Mouse (Mus musculus) adrenal gland, postnatal 25 days (tissue): Measurements from ENCODE around the gene Prss34. TPM values are rescaled to one million over a fixed set of nuclear protein-coding genes. Genes with fewer than 3 reads are reported as not detected.
A peak's percentile ranks its signal among the peaks of the same experiment; 100 is the strongest.

ENCODE experiments used
- DNase-seq: peaks from one replicate; pipeline ENCODE4 v3.0.0; 2021; ENCODE audit warnings: mixed read lengths
- total RNA-seq: library from RNA; stranded (reverse); gene quantifications from 2 replicates; pipeline ENCODE4 v1.2.3, GENCODE M21; 2021

Prss34 gene
- total RNA-seq, 1 experiment from 2014 or later: 0.27 TPM

DNA sequence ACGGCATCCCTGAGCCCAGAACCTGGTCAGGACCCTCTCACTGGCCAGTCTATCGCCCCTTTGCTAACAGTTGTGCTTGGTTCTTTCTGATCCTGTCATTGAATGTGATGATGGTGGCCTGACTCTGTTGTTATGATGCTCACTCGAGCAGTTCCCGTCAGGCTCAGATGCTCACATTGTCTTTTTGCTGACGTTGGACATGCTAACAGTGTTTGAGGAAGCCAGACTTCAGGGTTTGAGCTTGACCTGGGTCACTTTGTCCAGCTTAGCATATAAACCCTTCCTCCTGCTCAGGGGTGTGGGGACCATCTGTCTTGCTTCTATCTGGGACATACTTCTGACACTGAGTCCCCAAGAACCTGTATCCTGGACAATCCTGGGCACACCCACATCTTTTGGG, 20.2 kb downstream of the Prss34 start, which contains the start of gene Prss29:
Prss29 (plus strand) TSS at position 301 of the 400 bp plus-strand sequence.
- DNase-seq: no peak

DNA sequence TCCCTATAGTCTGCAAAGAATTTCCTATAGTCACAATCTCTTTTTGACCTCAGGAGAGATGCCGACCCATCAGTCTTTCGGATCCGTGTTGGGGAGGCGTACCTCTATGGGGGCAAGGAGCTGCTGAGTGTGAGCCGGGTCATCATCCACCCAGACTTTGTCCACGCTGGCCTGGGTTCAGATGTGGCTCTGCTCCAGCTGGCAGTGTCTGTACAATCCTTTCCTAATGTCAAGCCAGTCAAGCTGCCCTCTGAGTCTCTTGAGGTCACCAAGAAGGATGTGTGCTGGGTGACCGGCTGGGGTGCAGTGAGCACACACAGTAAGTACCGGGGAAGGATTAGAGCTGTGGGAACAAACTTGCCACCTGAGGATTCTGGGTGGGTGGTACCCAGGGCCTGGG, 22.6 kb downstream of the Prss34 start:
- DNase-seq: no peak

DNA sequence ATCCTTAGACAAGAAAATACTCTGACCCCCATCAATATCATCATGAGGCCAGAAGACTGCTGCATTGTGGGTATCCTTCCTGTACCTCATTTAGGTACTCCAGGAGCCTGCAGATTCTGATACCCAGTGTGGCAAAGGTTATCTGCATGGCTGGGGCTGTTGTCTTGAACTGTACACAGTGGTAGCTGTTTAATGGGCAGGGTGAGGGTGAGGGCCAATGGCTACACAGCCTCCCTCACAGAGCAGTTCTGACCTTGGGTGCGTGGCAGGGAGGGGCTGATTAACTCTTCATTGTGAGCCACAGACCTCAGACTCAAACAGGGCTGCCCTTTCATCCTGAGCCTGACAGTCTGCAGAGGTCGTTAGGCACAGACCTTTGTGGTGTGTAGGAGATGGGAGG, 24.7 kb downstream of the Prss34 start:
- no peak for DNase-seq

DNA sequence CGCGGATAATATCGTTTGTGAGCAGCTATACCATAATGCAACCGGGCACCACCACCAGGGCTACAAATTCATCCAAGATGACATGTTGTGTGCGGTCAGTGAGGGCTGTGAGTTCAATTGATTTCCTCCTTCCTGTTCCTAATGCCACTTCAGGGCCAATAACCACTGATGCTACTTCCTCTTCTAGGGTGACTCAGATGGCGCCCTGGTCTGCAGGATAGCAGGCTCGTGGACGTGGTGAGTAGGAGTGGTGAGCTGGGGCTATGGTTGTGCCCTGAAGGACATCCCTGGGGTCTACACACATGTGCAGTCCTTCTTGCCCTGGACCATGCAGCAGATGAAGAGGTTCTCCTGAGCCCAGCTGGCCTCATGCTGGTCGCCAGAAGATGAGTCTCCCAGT, 34.1 kb downstream of the Prss34 start:
- DNase-seq: no peak

- peak; percentile 72 for DNase-seq
These were observed 35.7 kb downstream of the Prss34 start for GRCm38 (mm10) chr17:25333943-25334342.

- no peak for DNase-seq
These were observed 40.0 kb downstream of the Prss34 start for GRCm38 (mm10) chr17:25338218-25338617.

- DNase-seq: no peak
These were observed 41.8 kb downstream of the Prss34 start for GRCm38 (mm10) chr17:25340003-25340402.

DNA sequence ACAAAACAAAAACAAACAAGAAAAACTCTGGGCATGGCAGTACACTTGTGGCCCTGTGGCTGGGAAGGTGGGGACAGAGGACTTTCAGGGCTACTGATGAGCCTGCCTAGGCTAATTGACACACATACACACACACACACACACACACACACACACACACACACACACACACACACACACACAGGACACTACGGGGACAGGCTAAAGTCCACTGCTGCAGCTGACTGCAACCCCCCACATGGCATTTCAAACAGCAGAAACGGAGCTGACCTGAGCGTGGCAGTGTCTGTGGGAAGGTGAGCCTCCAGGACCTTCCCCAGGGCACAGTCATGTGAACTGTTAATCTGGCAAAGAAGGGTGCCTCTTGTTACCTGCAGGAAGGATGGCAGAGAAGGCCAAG, 43.3 kb downstream of the Prss34 start:
- DNase-seq: no peak

DNA sequence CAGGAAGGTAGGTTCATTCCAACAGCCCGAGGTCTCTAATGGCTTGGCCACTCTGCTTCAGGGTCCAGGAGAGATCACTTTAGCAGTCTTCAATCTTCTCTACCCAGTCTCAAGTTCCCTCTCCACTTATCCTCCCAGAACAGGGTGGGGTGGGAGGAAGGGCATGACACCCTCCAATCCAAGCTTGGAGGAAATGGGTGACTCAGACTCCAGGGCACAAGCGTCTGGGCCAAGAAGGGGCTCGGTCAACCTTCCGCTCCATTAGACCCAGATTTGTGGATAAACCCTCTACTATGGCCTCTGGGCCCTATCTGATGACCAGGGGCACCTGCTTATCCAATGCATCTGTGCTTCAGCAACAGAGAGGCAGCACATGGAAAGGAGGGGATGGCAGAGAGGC, 47.3 kb downstream of the Prss34 start, which contains the start of gene Tpsab1:
Tpsab1 (minus strand) TSS at position 101 of the 400 bp plus-strand sequence.
- DNase-seq: no peak

Other genes starting within 250 kb of the Prss34 start
- gene Tmem204, start 214.8 kb upstream of the Prss34 start, total RNA-seq: 27.7 and 31.5 TPM in 2 replicates
- 26.3 and 27.2 TPM in 2 replicates for gene Telo2, start 182.4 kb upstream of the Prss34 start, total RNA-seq
- not detected in 2 replicates for gene Ptx4, start 177.6 kb upstream of the Prss34 start, total RNA-seq
- gene Clcn7, start 165.0 kb upstream of the Prss34 start, total RNA-seq: 28.9 and 42.3 TPM in 2 replicates
- 0.15 TPM in 1 of 2 replicates, not detected in the other for gene Ccdc154, start 135.9 kb upstream of the Prss34 start, total RNA-seq
- 0.49 TPM in 1 of 2 replicates, not detected in the other for gene Gm38655, start 122.9 kb upstream of the Prss34 start, total RNA-seq
- gene BC003965, start 113.8 kb upstream of the Prss34 start, total RNA-seq: 19.5 and 20.4 TPM in 2 replicates
- 19.9 and 21.1 TPM in 2 replicates for gene Unkl, start 110.0 kb upstream of the Prss34 start, total RNA-seq
- gene Gnptg, start 58.3 kb upstream of the Prss34 start, total RNA-seq: 42.4 and 50.1 TPM in 2 replicates
- 25.0 and 28.4 TPM in 2 replicates for gene Tsr3, start 58.2 kb upstream of the Prss34 start, total RNA-seq
- gene Baiap3, start 42.0 kb upstream of the Prss34 start, total RNA-seq: 6.8 and 15.0 TPM in 2 replicates
- 234 and 263 TPM in 2 replicates for gene Ube2i, start 23.8 kb upstream of the Prss34 start, total RNA-seq
- not detected in 2 replicates for gene Prss28, start 10.3 kb downstream of the Prss34 start, total RNA-seq
- not detected in 2 replicates for gene Prss29, start 20.3 kb downstream of the Prss34 start, total RNA-seq
- gene Tpsab1, start 47.2 kb downstream of the Prss34 start, total RNA-seq: 0.58 TPM in 1 of 2 replicates, not detected in the other
- gene Tpsb2, start 67.9 kb downstream of the Prss34 start, total RNA-seq: 0.58 and 1.1 TPM in 2 replicates
- gene Tpsg1, start 70.9 kb downstream of the Prss34 start, total RNA-seq: not detected in 2 replicates
- 100 and 109 TPM in 2 replicates for gene Cacna1h, start 135.4 kb downstream of the Prss34 start, total RNA-seq
- gene Tekt4, start 156.2 kb downstream of the Prss34 start, total RNA-seq: not detected in 2 replicates
- gene Sstr5, start 198.9 kb downstream of the Prss34 start, total RNA-seq: 0.21 TPM in 1 of 2 replicates, not detected in the other